Mouse (Mus musculus) bone marrow, adult 2 months (tissue): ENCODE measurements around the gene Fubp1.

Experiments used
- CTCF ChIP-seq: fragments of 200-500 bp; IDR thresholded peaks from 2 replicates; pipeline ENCODE4 v1.5.1; 2011; ENCODE audit warnings: low read length, control low read depth; ENCODE audit not compliant: control insufficient read depth, insufficient read depth
- POLR2A ChIP-seq: fragments of 200-500 bp; IDR thresholded peaks from 2 replicates; pipeline ENCODE4 v1.6.1; 2011; ENCODE audit warnings: low read depth, mild to moderate bottlenecking, control low read depth, low read length, borderline replicate concordance; ENCODE audit not compliant: control insufficient read depth

- TF ChIP-seq CTCF (no peak), POLR2A (no peak)
Observed at GRCm38 (mm10) chr3:152199125-152199524, 11.1 kb upstream of the Fubp1 start.
